Mouse (Mus musculus): ENCODE measurements around the gene Krt7. TPM values are rescaled to one million over a fixed set of nuclear protein-coding genes. Genes with fewer than 3 reads are reported as not detected.

Gene Krt7
- polyA plus RNA-seq, 2 experiments, result 19.3 to 29.7 TPM

DNA sequence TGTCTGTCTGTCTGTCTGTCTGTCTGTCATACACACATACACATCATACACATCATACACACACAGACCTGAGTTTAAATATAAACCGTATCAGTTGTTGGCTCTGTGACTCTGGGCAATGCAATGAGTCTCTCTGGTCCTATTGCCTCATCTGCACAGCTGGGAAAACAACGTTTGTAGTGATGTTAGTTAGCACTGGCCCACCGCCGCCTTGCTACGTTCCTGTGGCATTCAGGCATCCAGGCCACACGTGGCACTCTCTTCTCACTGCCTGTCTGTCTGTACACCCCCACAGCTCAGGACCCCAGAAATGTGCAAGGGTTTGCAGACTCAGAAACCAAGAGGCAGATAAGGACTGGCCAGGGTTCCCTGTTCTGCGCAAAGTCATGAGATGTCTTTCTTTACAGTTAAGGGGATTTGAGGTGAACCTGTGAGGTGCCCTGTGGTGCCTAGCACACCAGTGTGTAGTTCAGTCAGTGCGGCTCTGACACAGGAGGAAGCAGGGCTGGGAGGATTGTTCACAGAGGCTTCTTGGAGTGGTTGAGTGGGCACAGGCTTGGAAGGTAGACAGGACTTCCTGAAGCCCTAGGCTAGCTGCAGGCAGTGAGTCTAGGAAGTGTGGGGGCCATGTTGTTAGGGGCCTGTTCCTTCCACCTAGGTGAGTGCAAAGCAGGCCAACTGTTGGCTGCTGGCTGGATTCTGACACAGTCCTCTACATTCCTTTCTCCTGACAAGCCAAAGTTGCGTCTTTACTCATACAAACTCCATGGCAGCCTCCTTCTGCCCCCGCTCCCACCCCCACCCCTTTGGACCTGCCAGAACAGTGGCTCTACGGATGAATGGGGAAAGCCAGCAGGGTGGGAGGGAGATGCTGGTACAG lies 42.1 kb upstream of the Krt7 start:
- peaks cover 24% of the 10 kb centered on the region for H3K4me1 ChIP-seq (ENCODE audit: control insufficient read depth, insufficient read depth, low read length)
- ATAC-seq (ENCODE audit: low FRiP score, low read depth) (no peak), DNase-seq (ENCODE audit: low spot score) (no peak)
- TF ChIP-seq POLR2A (IDR thresholded peaks at IDR 0.05; ENCODE audit: borderline replicate concordance, extremely low read depth, insufficient read depth, insufficient read length), result no peak
- no peaks in the 10 kb centered on the region for H3K36me3 ChIP-seq (ENCODE audit: control insufficient read depth, insufficient read depth, low read length)
- H3K9ac ChIP-seq (ENCODE audit: low read depth, low read length, severe bottlenecking), result no peak overlapping the region
- H3K27ac ChIP-seq (replicated peaks; ENCODE audit: low read depth, low read length), result no peak overlapping the region
- no peaks in the 10 kb centered on the region for H3K9me3 ChIP-seq (ENCODE audit: control insufficient read depth, low read length)
- no peaks in the 10 kb centered on the region for H3K27me3 ChIP-seq (ENCODE audit: control insufficient read depth, insufficient read depth, low read length)
- no peak overlapping the region for H3K4me3 ChIP-seq (replicated peaks; ENCODE audit: low read length)
- H3K4me2 ChIP-seq (replicated peaks; ENCODE audit: low read depth, low read length, severe bottlenecking), result no peak overlapping the region
- 67% methylated on average over 11 of the region's 11 CpGs for WGBS

GRCm38 (mm10) chr15:101369382-101370100 lies 41.3 kb upstream of the Krt7 start:
- H3K27ac ChIP-seq (replicated peaks; ENCODE audit: low read depth, low read length), result peak overlapping the region; percentile 38; the same call in 1 of the 2 replicates
- H3K4me1 ChIP-seq (ENCODE audit: control insufficient read depth, insufficient read depth, low read length), result peaks cover 24% of the 10 kb centered on the region
- H3K4me2 ChIP-seq (replicated peaks; ENCODE audit: low read depth, low read length, severe bottlenecking), result 0 out of 2 replicates have a peak overlapping the region, but pooled peaks have one; percentile 2
- ATAC-seq (ENCODE audit: low FRiP score, low read depth) (peak; percentile 3; the same call in 1 of the 2 replicates), DNase-seq (ENCODE audit: low spot score) (no peak)
- TF ChIP-seq POLR2A (IDR thresholded peaks at IDR 0.05; ENCODE audit: borderline replicate concordance, extremely low read depth, insufficient read depth, insufficient read length), result no peak
- no peaks in the 10 kb centered on the region for H3K27me3 ChIP-seq (ENCODE audit: control insufficient read depth, insufficient read depth, low read length)
- H3K9ac ChIP-seq (ENCODE audit: low read depth, low read length, severe bottlenecking), result no peak overlapping the region
- WGBS, result 18% methylated on average over 12 of the region's 12 CpGs
- H3K9me3 ChIP-seq (ENCODE audit: control insufficient read depth, low read length), result no peaks in the 10 kb centered on the region
- no peaks in the 10 kb centered on the region for H3K36me3 ChIP-seq (ENCODE audit: control insufficient read depth, insufficient read depth, low read length)
- H3K4me3 ChIP-seq (replicated peaks; ENCODE audit: low read length), result no peak overlapping the region

GRCm38 (mm10) chr15:101370101-101370911 lies 40.5 kb upstream of the Krt7 start, which contains the start of gene Krt80:
Krt80 (minus strand) TSS chr15:101370162.
- H3K27me3 ChIP-seq (ENCODE audit: control insufficient read depth, insufficient read depth, low read length), result no peaks in the 10 kb centered on the region
- no peaks in the 10 kb centered on the region for H3K9me3 ChIP-seq (ENCODE audit: control insufficient read depth, low read length)
- 46% methylated on average over 22 of the region's 22 CpGs for WGBS
- H3K9ac ChIP-seq (ENCODE audit: low read depth, low read length, severe bottlenecking), result no peak within 1 kb of the TSS
- DNase-seq (ENCODE audit: low spot score) (peak; percentile 90), ATAC-seq (ENCODE audit: low FRiP score, low read depth) (peak; percentile 84)
- H3K4me1 ChIP-seq (ENCODE audit: control insufficient read depth, insufficient read depth, low read length), result peaks cover 24% of the 10 kb centered on the region
- no peak for TF ChIP-seq POLR2A (IDR thresholded peaks at IDR 0.05; ENCODE audit: borderline replicate concordance, extremely low read depth, insufficient read depth, insufficient read length)
- peak within 1 kb of the TSS; percentile 38; the same call in 1 of the 2 replicates for H3K27ac ChIP-seq (replicated peaks; ENCODE audit: low read depth, low read length)
- H3K36me3 ChIP-seq (ENCODE audit: control insufficient read depth, insufficient read depth, low read length), result no peaks in the 10 kb centered on the region
- H3K4me3 ChIP-seq (replicated peaks; ENCODE audit: low read length), result no peak within 1 kb of the TSS
- 0 out of 2 replicates have a peak within 1 kb of the TSS, but pooled peaks have one; percentile 2 for H3K4me2 ChIP-seq (replicated peaks; ENCODE audit: low read depth, low read length, severe bottlenecking)

DNA sequence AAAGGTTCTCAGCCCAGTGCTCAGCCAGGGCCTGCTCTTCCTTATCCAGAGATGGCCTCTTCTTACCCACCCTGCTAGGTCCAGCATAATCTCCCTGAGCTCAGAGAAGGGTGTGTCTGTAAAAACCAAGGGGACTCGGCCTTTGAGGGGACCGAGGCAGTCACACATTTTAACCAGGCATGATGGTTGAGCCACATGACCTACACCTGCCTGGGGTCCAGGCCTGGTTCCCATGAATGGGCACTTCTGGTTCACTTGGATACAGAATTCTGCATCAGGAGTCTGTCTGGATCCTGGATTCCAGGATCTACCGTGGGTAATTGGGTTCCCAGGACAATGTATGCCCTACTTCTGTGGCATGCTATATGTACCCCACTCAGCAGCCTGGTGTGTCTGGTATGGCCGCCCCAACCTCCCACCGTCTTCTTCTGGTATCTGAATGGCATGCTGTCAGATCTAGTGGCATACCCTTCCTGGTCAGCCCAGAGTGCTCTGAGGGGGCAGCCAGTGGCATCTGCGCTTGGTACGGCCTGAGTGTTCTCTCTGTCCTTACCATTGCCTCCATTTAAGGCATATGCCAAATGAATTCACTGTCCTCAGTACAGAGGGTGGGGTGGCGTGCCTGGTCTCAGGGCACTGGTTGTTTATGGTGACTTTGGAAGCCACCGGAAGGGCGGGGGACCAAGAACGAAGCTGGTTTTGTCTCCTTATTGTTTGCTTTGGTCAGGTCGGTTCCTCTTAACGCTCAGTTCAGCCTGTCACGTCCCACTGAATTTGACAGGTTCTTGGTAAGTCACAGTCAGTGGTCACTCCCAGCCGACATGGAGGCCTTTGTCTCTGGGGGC lies 39.5 kb upstream of the Krt7 start:
- Histone ChIP-seq H3K27me3 (ENCODE audit: control insufficient read depth, insufficient read depth, low read length) (no peaks in the 10 kb centered on the region), H3K4me1 (ENCODE audit: control insufficient read depth, insufficient read depth, low read length) (peaks cover 20% of the 10 kb centered on the region), H3K27ac (replicated peaks; ENCODE audit: low read depth, low read length) (no peak overlapping the region), H3K4me3 (replicated peaks; ENCODE audit: low read length) (no peak overlapping the region), H3K9me3 (ENCODE audit: control insufficient read depth, low read length) (no peaks in the 10 kb centered on the region), H3K36me3 (ENCODE audit: control insufficient read depth, insufficient read depth, low read length) (no peaks in the 10 kb centered on the region), H3K4me2 (replicated peaks; ENCODE audit: low read depth, low read length, severe bottlenecking) (no peak overlapping the region), H3K9ac (ENCODE audit: low read depth, low read length, severe bottlenecking) (no peak overlapping the region)
- WGBS, result 87% methylated on average over 15 of the region's 15 CpGs
- no peak for ATAC-seq (ENCODE audit: low FRiP score, low read depth)
- DNase-seq (ENCODE audit: low spot score), result no peak
- TF ChIP-seq POLR2A (IDR thresholded peaks at IDR 0.05; ENCODE audit: borderline replicate concordance, extremely low read depth, insufficient read depth, insufficient read length), result no peak

Measured in limb, embryonic 14.5 days (tissue).